In genomic region chr19:10561558-10562314, GRCm38 (mm10) we compare ENCODE assay signal across 8 mouse cellular contexts. TPM values are rescaled to one million over a fixed set of nuclear protein-coding genes. Genes with fewer than 3 reads are reported as not detected.
DNase-seq lines count a peak whose midpoint lies in the region; ATAC-seq lines count a peak whose summit lies in the region.
"Had no signal": no experiment of that assay in that cellular context is flagged by ENCODE, and none has a peak within 500 bp of the region (broad histone marks: within the 10 kb centered on the region; RNA-seq: fewer than 3 reads in every experiment).

No protein-coding gene starts in this region.

- H3K4me1 ChIP-seq in embryonic facial prominence, embryonic 13.5 days, result no peaks in the 10 kb centered on the region
- H3K4me1 ChIP-seq in intestine, embryonic 15.5 days (replicated peaks), result peaks cover 4% of the 10 kb centered on the region; the same call in 1 of the 2 replicates
- H3K4me1 ChIP-seq in forebrain, embryonic 15.5 days, result no peaks in the 10 kb centered on the region

- H3K4me2 ChIP-seq in embryonic facial prominence, embryonic 13.5 days, result no peak overlapping the region
- H3K4me2 ChIP-seq in intestine, embryonic 15.5 days (replicated peaks), result no peak overlapping the region
- no peak overlapping the region for H3K4me2 ChIP-seq in forebrain, embryonic 15.5 days (replicated peaks)
- H3K4me2 ChIP-seq: hindbrain, embryonic 15.5 days had no signal

- no peaks in the 10 kb centered on the region for H3K9me3 ChIP-seq in embryonic facial prominence, embryonic 13.5 days
- no peaks in the 10 kb centered on the region for H3K9me3 ChIP-seq in intestine, embryonic 15.5 days
- no peaks in the 10 kb centered on the region for H3K9me3 ChIP-seq in forebrain, embryonic 15.5 days
- H3K9me3 ChIP-seq: hindbrain, embryonic 15.5 days had no signal

- ATAC-seq in embryonic facial prominence, embryonic 13.5 days (ENCODE audit: insufficient number of reproducible peaks, insufficient read depth, low FRiP score, low TSS enrichment, low read depth), result no peak
- peak; percentile 73; the same call in 1 of the 2 replicates for ATAC-seq in intestine, embryonic 15.5 days
- ATAC-seq in CD4-positive, CD25-positive, alpha-beta regulatory T cell, adult 4 months, result no peak
- no peak for ATAC-seq in forebrain, embryonic 15.5 days (replicated peaks)

- peak overlapping the region; percentile 4; the same call in 1 of the 2 replicates for H3K9ac ChIP-seq in embryonic facial prominence, embryonic 13.5 days
- H3K9ac ChIP-seq in intestine, embryonic 15.5 days, result no peak overlapping the region
- H3K9ac ChIP-seq in forebrain, embryonic 15.5 days (replicated peaks), result no peak overlapping the region
- H3K9ac ChIP-seq: hindbrain, embryonic 15.5 days had no signal

- H3K27me3 ChIP-seq in embryonic facial prominence, embryonic 13.5 days, result no peaks in the 10 kb centered on the region
- no peaks in the 10 kb centered on the region for H3K27me3 ChIP-seq in intestine, embryonic 15.5 days (replicated peaks)
- no peaks in the 10 kb centered on the region for H3K27me3 ChIP-seq in forebrain, embryonic 15.5 days
- H3K27me3 ChIP-seq: hindbrain, embryonic 15.5 days had no signal

- 45% methylated on average over 6 of the region's 6 CpGs for WGBS in embryonic facial prominence, embryonic 13.5 days
- WGBS in intestine, embryonic 15.5 days, result 40% methylated on average over 6 of the region's 6 CpGs
- 73% methylated on average over 6 of the region's 6 CpGs for WGBS in forebrain, embryonic 15.5 days

- DNase-seq in urinary bladder, postnatal 14 days (ENCODE audit: low spot score), result peak; percentile 46
- DNase-seq in urinary bladder, postnatal 10 days (ENCODE audit: low spot score), result no peak
- DNase-seq in layer of hippocampus, adult 9-11 months, result no peak

- no peak overlapping the region for H3K27ac ChIP-seq in embryonic facial prominence, embryonic 13.5 days
- H3K27ac ChIP-seq in intestine, embryonic 15.5 days, result no peak overlapping the region
- no peak overlapping the region for H3K27ac ChIP-seq in forebrain, embryonic 15.5 days (replicated peaks)
- H3K27ac ChIP-seq: hindbrain, embryonic 15.5 days had no signal

- H3K4me3 ChIP-seq in embryonic facial prominence, embryonic 13.5 days, result no peak overlapping the region
- no peak overlapping the region for H3K4me3 ChIP-seq in intestine, embryonic 15.5 days (replicated peaks)
- no peak overlapping the region for H3K4me3 ChIP-seq in forebrain, embryonic 15.5 days
- H3K4me3 ChIP-seq: hindbrain, embryonic 15.5 days had no signal

- no peaks in the 10 kb centered on the region for H3K36me3 ChIP-seq in embryonic facial prominence, embryonic 13.5 days
- H3K36me3 ChIP-seq in intestine, embryonic 15.5 days, result no peaks in the 10 kb centered on the region
- H3K36me3 ChIP-seq in forebrain, embryonic 15.5 days, result no peaks in the 10 kb centered on the region
- H3K36me3 ChIP-seq: hindbrain, embryonic 15.5 days had no signal

RNA-seq across cellular contexts. Expression of gene Tmem216, which starts 5.7 kb away (rescaled TPM):
- polyA plus RNA-seq in embryonic facial prominence, embryonic 13.5 days (2015; fragmentation: Nextera tagmentation; extraction: Ambion mirVana), result 62.9 and 63.7 TPM in 2 replicates
- polyA plus RNA-seq in intestine, embryonic 15.5 days (2015; fragmentation: Nextera tagmentation; extraction: Ambion mirVana), result 34.5 and 34.9 TPM in 2 replicates
- 10 to 100 TPM; 10.7 to 13.6 TPM for polyA plus RNA-seq in CD4-positive, CD25-positive, alpha-beta regulatory T cell, adult 4 months (2017; shearing (Covaris generic))
- polyA plus RNA-seq in forebrain, embryonic 15.5 days (2015; fragmentation: Nextera tagmentation; extraction: Ambion mirVana), result 43.3 and 47.8 TPM in 2 replicates

RNA-seq across cellular contexts. Expression of gene Cyb561a3, which starts 15.2 kb away (rescaled TPM):
- 18.7 and 21.8 TPM in 2 replicates for polyA plus RNA-seq in embryonic facial prominence, embryonic 13.5 days (2015; fragmentation: Nextera tagmentation; extraction: Ambion mirVana)
- polyA plus RNA-seq in intestine, embryonic 15.5 days (2015; fragmentation: Nextera tagmentation; extraction: Ambion mirVana), result 17.0 and 19.2 TPM in 2 replicates
- 10 to 100 TPM; 39.1 to 52.7 TPM for polyA plus RNA-seq in CD4-positive, CD25-positive, alpha-beta regulatory T cell, adult 4 months (2017; shearing (Covaris generic))
- 18.8 and 21.3 TPM in 2 replicates for polyA plus RNA-seq in forebrain, embryonic 15.5 days (2015; fragmentation: Nextera tagmentation; extraction: Ambion mirVana)

RNA-seq across cellular contexts. Expression of gene Tmem138, which starts 15.4 kb away (rescaled TPM):
- polyA plus RNA-seq in embryonic facial prominence, embryonic 13.5 days (2015; fragmentation: Nextera tagmentation; extraction: Ambion mirVana), result 38.3 and 39.1 TPM in 2 replicates
- 26.8 and 28.5 TPM in 2 replicates for polyA plus RNA-seq in intestine, embryonic 15.5 days (2015; fragmentation: Nextera tagmentation; extraction: Ambion mirVana)
- 10 to 100 TPM; 19.3 to 23.0 TPM for polyA plus RNA-seq in CD4-positive, CD25-positive, alpha-beta regulatory T cell, adult 4 months (2017; shearing (Covaris generic))
- polyA plus RNA-seq in forebrain, embryonic 15.5 days (2015; fragmentation: Nextera tagmentation; extraction: Ambion mirVana), result 39.0 and 40.5 TPM in 2 replicates

RNA-seq across cellular contexts. Expression of gene Sdhaf2, which starts 35.8 kb away (rescaled TPM):
- 59.9 and 63.5 TPM in 2 replicates for polyA plus RNA-seq in embryonic facial prominence, embryonic 13.5 days (2015; fragmentation: Nextera tagmentation; extraction: Ambion mirVana)
- polyA plus RNA-seq in intestine, embryonic 15.5 days (2015; fragmentation: Nextera tagmentation; extraction: Ambion mirVana), result 57.2 and 58.3 TPM in 2 replicates
- polyA plus RNA-seq in CD4-positive, CD25-positive, alpha-beta regulatory T cell, adult 4 months (2017; shearing (Covaris generic)), result 100 to 1,000 TPM in 1 of 2 experiments, 10 to 100 TPM in 1; 92.6 to 104 TPM
- polyA plus RNA-seq in forebrain, embryonic 15.5 days (2015; fragmentation: Nextera tagmentation; extraction: Ambion mirVana), result 62.7 and 63.1 TPM in 2 replicates

RNA-seq across cellular contexts. Expression of gene Cpsf7, which starts 36.7 kb away (rescaled TPM):
- polyA plus RNA-seq in embryonic facial prominence, embryonic 13.5 days (2015; fragmentation: Nextera tagmentation; extraction: Ambion mirVana), result 48.3 and 50.1 TPM in 2 replicates
- polyA plus RNA-seq in intestine, embryonic 15.5 days (2015; fragmentation: Nextera tagmentation; extraction: Ambion mirVana), result 30.8 and 36.3 TPM in 2 replicates
- 10 to 100 TPM; 59.0 to 79.6 TPM for polyA plus RNA-seq in CD4-positive, CD25-positive, alpha-beta regulatory T cell, adult 4 months (2017; shearing (Covaris generic))
- 51.6 and 52.6 TPM in 2 replicates for polyA plus RNA-seq in forebrain, embryonic 15.5 days (2015; fragmentation: Nextera tagmentation; extraction: Ambion mirVana)
